Mouse (Mus musculus) lung, postnatal 14 days (tissue): Measurements from ENCODE around the gene Ttc41.
A peak's percentile ranks its signal among the peaks of the same experiment; 100 is the strongest.

Source experiments
- DNase-seq: peaks from one replicate; pipeline ENCODE4 v3.0.0; 2021

Ttc41 gene

GRCm38 (mm10) chr10:86757724-86758123 is 52.1 kb downstream of the Ttc41 start:
- no peak for DNase-seq

GRCm38 (mm10) chr10:86758211-86758610 is 52.6 kb downstream of the Ttc41 start:
- no peak for DNase-seq

- no peak for DNase-seq
These were observed 55.6 kb downstream of the Ttc41 start for GRCm38 (mm10) chr10:86761236-86761635.

GRCm38 (mm10) chr10:86761722-86762383 is 56.2 kb downstream of the Ttc41 start:
- no peak for DNase-seq

- DNase-seq = no peak
These were observed 56.7 kb downstream of the Ttc41 start for GRCm38 (mm10) chr10:86762384-86762730.

GRCm38 (mm10) chr10:86763672-86764071 is 58.1 kb downstream of the Ttc41 start, which contains the start of gene Gm49358:
Gene Gm49358 (plus strand): TSS chr10:86763972.
- DNase-seq = no peak

GRCm38 (mm10) chr10:86765344-86765966 is 59.8 kb downstream of the Ttc41 start:
- no peak for DNase-seq

GRCm38 (mm10) chr10:86769216-86769615 is 63.6 kb downstream of the Ttc41 start:
- DNase-seq = no peak

- DNase-seq = no peak
These were observed 64.2 kb downstream of the Ttc41 start for GRCm38 (mm10) chr10:86769797-86770196.

GRCm38 (mm10) chr10:86771701-86772100 is 66.1 kb downstream of the Ttc41 start:
- DNase-seq = no peak

GRCm38 (mm10) chr10:86772231-86772631 is 66.6 kb downstream of the Ttc41 start:
- DNase-seq = no peak

- no peak for DNase-seq
These were observed 67.7 kb downstream of the Ttc41 start for GRCm38 (mm10) chr10:86773360-86773759.

- no peak for DNase-seq
These were observed 70.7 kb downstream of the Ttc41 start for GRCm38 (mm10) chr10:86776281-86776680.

GRCm38 (mm10) chr10:86777614-86778319 is 72.2 kb downstream of the Ttc41 start:
- no peak for DNase-seq

- peak; percentile 97 for DNase-seq
These were observed 72.9 kb downstream of the Ttc41 start, which contains the start of gene Nt5dc3 for GRCm38 (mm10) chr10:86778398-86779116. Gene Nt5dc3 (plus strand): TSS chr10:86779005.

- DNase-seq = peak; percentile 31
These were observed 73.6 kb downstream of the Ttc41 start for GRCm38 (mm10) chr10:86779117-86779755.

GRCm38 (mm10) chr10:86779816-86780500 is 74.3 kb downstream of the Ttc41 start:
- no peak for DNase-seq

GRCm38 (mm10) chr10:86781641-86782040 is 76.0 kb downstream of the Ttc41 start:
- DNase-seq = no peak

GRCm38 (mm10) chr10:86782656-86783055 is 77.0 kb downstream of the Ttc41 start:
- DNase-seq = no peak

GRCm38 (mm10) chr10:86783561-86783960 is 78.0 kb downstream of the Ttc41 start:
- no peak for DNase-seq

- no peak for DNase-seq
These were observed 78.6 kb downstream of the Ttc41 start for GRCm38 (mm10) chr10:86784126-86784675.

- DNase-seq = no peak
These were observed 79.8 kb downstream of the Ttc41 start for GRCm38 (mm10) chr10:86785396-86785795.
